Mouse (Mus musculus) hindbrain, embryonic 15.5 days (tissue): ENCODE results near the gene Cela3b. TPM values are rescaled to one million over a fixed set of nuclear protein-coding genes. Genes with fewer than 3 reads are reported as not detected.

Experiments used
- ATAC-seq: fragments of 200-750 bp; cut with Nextera tagmentation; 2 replicates; pipeline ENCODE4 v1.8.0; 2017; ENCODE audit warnings: low read depth, moderate number of reproducible peaks, moderate TSS enrichment; ENCODE audit not compliant: low FRiP score
- H3K27ac ChIP-seq: fragments of 300-500 bp; sonication (generic); replicated peaks from 2 replicates; pipeline ENCODE4 v1.5.1; 2015; ENCODE audit warnings: mild to moderate bottlenecking, inconsistent platforms
- H3K27me3 ChIP-seq: fragments of 300-500 bp; sonication (generic); 2 replicates; pipeline ENCODE4 v1.6.1; 2015; ENCODE audit warnings: control low read depth, inconsistent platforms
- H3K36me3 ChIP-seq: fragments of 300-500 bp; sonication (generic); 2 replicates; pipeline ENCODE4 v1.6.1; 2015; ENCODE audit warnings: control low read depth, inconsistent platforms
- H3K4me1 ChIP-seq: fragments of 300-500 bp; sonication (generic); replicated peaks from 2 replicates; pipeline ENCODE4 v1.6.1; 2015; ENCODE audit warnings: control low read depth, inconsistent platforms
- H3K4me2 ChIP-seq: fragments of 300-500 bp; sonication (generic); 2 replicates; pipeline ENCODE4 v1.6.1; 2015; ENCODE audit warnings: moderate library complexity, mild to moderate bottlenecking, inconsistent platforms
- H3K4me3 ChIP-seq: fragments of 300-500 bp; sonication (generic); 2 replicates; pipeline ENCODE4 v1.5.1; 2015; ENCODE audit warnings: mild to moderate bottlenecking, inconsistent platforms
- H3K9ac ChIP-seq: fragments of 300-500 bp; sonication (generic); 2 replicates; pipeline ENCODE4 v1.6.1; 2015; ENCODE audit warnings: inconsistent platforms
- H3K9me3 ChIP-seq: fragments of 300-500 bp; sonication (generic); 2 replicates; pipeline ENCODE4 v1.6.1; 2016; ENCODE audit warnings: control low read depth, inconsistent platforms
- WGBS: fragments of 180-500 bp; shearing (Covaris S2); methylation state at CpG from one replicate; pipeline ENCODE4 v1.1.7; 2015; 5-methylcytosine and 5-hydroxymethylcytosine counted together
- polyA plus RNA-seq: library from polyadenylated mRNA; unstranded; fragments of >200 nt; fragmentation: Nextera tagmentation; extraction: Ambion mirVana; gene quantifications from 2 replicates; pipeline ENCODE4 v1.2.1, GENCODE M21; 2015

The Cela3b gene
- not detected in 2 replicates for polyA plus RNA-seq

- Histone ChIP-seq H3K9me3 (no peaks in the 10 kb centered on the region), H3K4me1 (no peaks in the 10 kb centered on the region), H3K36me3 (no peaks in the 10 kb centered on the region), H3K4me2 (no peak within 1 kb of the TSS), H3K9ac (no peak within 1 kb of the TSS), H3K27ac (no peak within 1 kb of the TSS), H3K4me3 (no peak within 1 kb of the TSS), H3K27me3 (no peaks in the 10 kb centered on the region)
- ATAC-seq, result no peak
- WGBS, result 94% methylated on average over 4 of the region's 4 CpGs
These were observed at the start of gene Cela3b for GRCm38 (mm10) chr4:137430502-137430901. Gene Cela3b, minus strand, starts transcription at chr4:137430540.

GRCm38 (mm10) chr4:137479757-137480156, 49.4 kb upstream of the Cela3b start:
- Histone ChIP-seq H3K9ac (no peak overlapping the region), H3K4me3 (no peak overlapping the region), H3K27ac (no peak overlapping the region), H3K4me1 (peaks cover 30% of the 10 kb centered on the region), H3K36me3 (no peaks in the 10 kb centered on the region), H3K9me3 (no peaks in the 10 kb centered on the region), H3K4me2 (no peak overlapping the region), H3K27me3 (0 out of 2 replicates have a peak, but pooled peaks cover 3% of the 10 kb centered on the region)
- 13% methylated on average over 6 of the region's 6 CpGs for WGBS
- ATAC-seq, result no peak

DNA sequence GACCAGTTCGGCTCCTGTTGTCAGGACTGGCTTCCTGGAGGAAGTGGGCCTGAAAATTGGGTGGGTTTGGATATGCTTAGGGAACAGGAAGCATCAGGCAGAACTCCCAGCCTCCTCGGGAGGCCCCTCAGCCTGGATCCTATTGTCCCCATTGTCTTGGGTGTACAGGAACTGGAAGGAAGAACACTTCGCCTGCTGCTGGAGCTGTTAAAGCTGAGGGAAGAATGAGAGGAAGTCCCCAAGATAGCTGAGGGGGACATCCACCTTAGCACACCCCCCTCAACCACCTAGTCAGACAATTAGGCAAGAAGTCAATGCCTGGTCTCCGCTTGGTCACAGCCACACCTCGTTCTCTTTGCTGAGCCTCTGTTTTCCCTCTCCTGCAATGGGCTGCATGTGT, 48.0 kb upstream of the Cela3b start:
- no peak overlapping the region for H3K9ac ChIP-seq
- H3K36me3 ChIP-seq, result no peaks in the 10 kb centered on the region
- no peak overlapping the region for H3K4me2 ChIP-seq
- no peak for ATAC-seq
- no peak overlapping the region for H3K4me3 ChIP-seq
- H3K4me1 ChIP-seq, result peaks cover 20% of the 10 kb centered on the region
- 63% methylated on average over 5 of the region's 5 CpGs for WGBS
- 0 out of 2 replicates have a peak, but pooled peaks cover 3% of the 10 kb centered on the region for H3K27me3 ChIP-seq
- H3K9me3 ChIP-seq, result no peaks in the 10 kb centered on the region
- no peak overlapping the region for H3K27ac ChIP-seq

DNA sequence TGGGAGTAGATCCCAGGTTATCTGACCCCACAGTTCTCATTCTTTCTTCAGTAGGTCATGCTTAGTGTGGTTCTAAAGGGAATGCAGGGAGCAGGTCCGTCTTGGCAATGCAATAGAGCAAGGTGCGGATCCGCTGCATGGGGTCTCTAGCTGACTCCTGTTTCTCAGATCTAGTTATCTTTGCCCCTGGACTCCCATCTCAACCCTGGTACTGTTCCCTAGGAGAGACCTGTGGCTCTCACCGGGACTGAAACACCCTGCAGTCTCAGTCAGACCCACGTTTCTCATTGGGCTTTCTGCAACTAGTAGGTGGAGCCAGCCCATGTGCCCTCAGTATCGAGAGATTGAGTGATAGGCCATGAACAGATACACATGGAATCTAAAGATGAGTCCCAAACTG, 47.3 kb upstream of the Cela3b start:
- Histone ChIP-seq H3K9ac (no peak overlapping the region), H3K9me3 (no peaks in the 10 kb centered on the region), H3K4me2 (no peak overlapping the region), H3K4me3 (no peak overlapping the region), H3K27me3 (0 out of 2 replicates have a peak, but pooled peaks cover 3% of the 10 kb centered on the region), H3K36me3 (no peaks in the 10 kb centered on the region), H3K4me1 (peaks cover 20% of the 10 kb centered on the region), H3K27ac (no peak overlapping the region)
- 69% methylated on average over 6 of the region's 6 CpGs for WGBS
- no peak for ATAC-seq

- Histone ChIP-seq H3K27ac (no peak overlapping the region), H3K36me3 (no peaks in the 10 kb centered on the region), H3K9ac (no peak overlapping the region), H3K4me3 (no peak overlapping the region), H3K4me1 (peaks cover 20% of the 10 kb centered on the region), H3K9me3 (no peaks in the 10 kb centered on the region), H3K27me3 (0 out of 2 replicates have a peak, but pooled peaks cover 3% of the 10 kb centered on the region), H3K4me2 (peak overlapping the region; percentile 25; the same call in 1 of the 2 replicates)
- 25% methylated on average over 17 of the region's 17 CpGs for WGBS
- no peak for ATAC-seq
These were observed 46.5 kb upstream of the Cela3b start for GRCm38 (mm10) chr4:137476761-137477237.

GRCm38 (mm10) chr4:137476065-137476760, 45.9 kb upstream of the Cela3b start:
- Histone ChIP-seq H3K27ac (no peak overlapping the region), H3K9ac (no peak overlapping the region), H3K4me2 (peak overlapping the region; percentile 25; the same call in 1 of the 2 replicates), H3K9me3 (no peaks in the 10 kb centered on the region), H3K4me3 (no peak overlapping the region), H3K4me1 (peaks cover 20% of the 10 kb centered on the region), H3K27me3 (0 out of 2 replicates have a peak, but pooled peaks cover 3% of the 10 kb centered on the region), H3K36me3 (no peaks in the 10 kb centered on the region)
- 36% methylated on average over 10 of the region's 10 CpGs for WGBS
- ATAC-seq, result no peak

GRCm38 (mm10) chr4:137475271-137476050, 45.1 kb upstream of the Cela3b start:
- Histone ChIP-seq H3K27ac (no peak overlapping the region), H3K36me3 (no peaks in the 10 kb centered on the region), H3K4me2 (no peak overlapping the region), H3K4me1 (peaks cover 16% of the 10 kb centered on the region), H3K4me3 (no peak overlapping the region), H3K27me3 (0 out of 2 replicates have a peak, but pooled peaks cover 3% of the 10 kb centered on the region), H3K9me3 (no peaks in the 10 kb centered on the region), H3K9ac (no peak overlapping the region)
- 92% methylated on average over 13 of the region's 13 CpGs for WGBS
- no peak for ATAC-seq

- Histone ChIP-seq H3K4me3 (no peak overlapping the region), H3K9ac (no peak overlapping the region), H3K4me2 (no peak overlapping the region), H3K27ac (no peak overlapping the region), H3K9me3 (no peaks in the 10 kb centered on the region), H3K36me3 (no peaks in the 10 kb centered on the region), H3K27me3 (0 out of 2 replicates have a peak, but pooled peaks cover 3% of the 10 kb centered on the region), H3K4me1 (peaks cover 14% of the 10 kb centered on the region)
- 95% methylated on average over 7 of the region's 7 CpGs for WGBS
- no peak for ATAC-seq
These were observed 44.4 kb upstream of the Cela3b start for GRCm38 (mm10) chr4:137474694-137475093.

DNA sequence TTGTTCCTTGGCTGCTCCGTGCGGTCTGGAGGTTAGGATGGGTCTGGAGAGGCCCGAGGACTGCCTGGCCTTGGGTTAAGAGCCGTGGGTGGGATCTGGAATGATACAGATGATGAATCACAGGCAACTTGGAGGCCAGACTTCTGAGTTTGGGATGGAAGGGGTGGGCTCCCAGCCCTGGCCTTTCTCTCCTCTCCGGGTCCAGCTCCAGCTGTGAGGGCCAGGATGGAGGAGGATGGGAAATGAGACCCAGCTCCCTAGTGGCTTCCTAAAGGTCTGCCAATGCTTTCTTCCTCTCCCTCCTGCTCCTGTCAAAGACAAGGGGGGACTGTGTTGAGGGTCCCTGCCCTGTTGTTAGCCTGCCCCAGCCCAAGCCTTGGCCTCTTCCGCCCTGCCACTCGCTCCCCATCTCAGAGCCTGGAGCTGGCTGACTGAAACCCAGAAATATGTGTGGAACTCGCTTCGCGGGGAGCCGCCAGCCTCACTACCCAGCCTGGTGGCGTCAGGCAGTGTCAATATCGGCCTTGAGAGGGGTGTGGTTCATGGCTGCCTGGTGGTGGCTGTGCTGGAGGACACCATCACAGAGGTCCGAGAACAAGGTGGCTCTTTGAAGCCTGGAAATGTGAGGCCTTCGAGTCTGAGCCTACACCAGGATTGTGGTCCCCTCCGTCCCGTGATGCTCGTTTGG, 43.5 kb upstream of the Cela3b start:
- H3K4me2 ChIP-seq, result no peak overlapping the region

DNA sequence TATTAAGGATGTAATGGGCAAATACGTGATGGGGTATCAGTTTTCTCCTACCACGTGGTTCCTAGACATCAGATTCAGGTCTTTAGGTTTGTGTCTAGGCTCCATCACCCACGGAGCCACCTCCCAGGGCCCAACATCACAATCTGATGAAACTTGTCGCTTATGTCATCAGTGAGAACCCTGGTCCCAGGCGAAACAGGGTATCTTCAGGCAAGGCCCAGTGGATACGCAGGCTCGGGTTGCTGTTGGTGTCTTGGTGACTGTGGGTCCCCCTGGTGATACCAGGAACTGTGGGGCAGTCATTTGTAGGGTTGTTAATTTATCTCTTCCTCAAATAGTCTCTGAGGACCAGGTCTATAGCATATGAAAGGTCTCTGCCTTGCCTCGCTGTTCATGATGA, 42.9 kb upstream of the Cela3b start:
- H3K9me3 ChIP-seq, result no peaks in the 10 kb centered on the region
- no peak for ATAC-seq
- no peaks in the 10 kb centered on the region for H3K36me3 ChIP-seq
- no peak overlapping the region for H3K9ac ChIP-seq
- H3K4me3 ChIP-seq, result no peak overlapping the region
- H3K4me2 ChIP-seq, result no peak overlapping the region
- peaks cover 25% of the 10 kb centered on the region for H3K4me1 ChIP-seq
- H3K27me3 ChIP-seq, result 0 out of 2 replicates have a peak, but pooled peaks cover 3% of the 10 kb centered on the region
- 94% methylated on average over 8 of the region's 8 CpGs for WGBS
- H3K27ac ChIP-seq, result no peak overlapping the region

More for the DNA sequence above, 43.5 kb upstream of the Cela3b start:
- Histone ChIP-seq H3K27ac (no peak overlapping the region), H3K4me3 (no peak overlapping the region), H3K4me1 (peaks cover 23% of the 10 kb centered on the region), H3K9ac (no peak overlapping the region), H3K36me3 (no peaks in the 10 kb centered on the region), H3K27me3 (0 out of 2 replicates have a peak, but pooled peaks cover 3% of the 10 kb centered on the region), H3K9me3 (no peaks in the 10 kb centered on the region)
- ATAC-seq, result no peak
- 82% methylated on average over 18 of the region's 18 CpGs for WGBS

- 66% methylated on average over 8 of the region's 8 CpGs for WGBS
- no peak for ATAC-seq
- H3K9me3 ChIP-seq, result no peaks in the 10 kb centered on the region
- H3K4me3 ChIP-seq, result no peak overlapping the region
- H3K36me3 ChIP-seq, result no peaks in the 10 kb centered on the region
- 0 out of 2 replicates have a peak, but pooled peaks cover 3% of the 10 kb centered on the region for H3K27me3 ChIP-seq
- peak overlapping the region; percentile 88; the same call in 1 of the 2 replicates for H3K4me2 ChIP-seq
- no peak overlapping the region for H3K27ac ChIP-seq
- peaks cover 20% of the 10 kb centered on the region for H3K4me1 ChIP-seq
- no peak overlapping the region for H3K9ac ChIP-seq
These were observed 41.0 kb upstream of the Cela3b start for GRCm38 (mm10) chr4:137471326-137471725.
